Mouse (Mus musculus) spleen, adult 10 weeks (tissue): ENCODE data around the gene Bcr. TPM values are rescaled to one million over a fixed set of nuclear protein-coding genes. Genes with fewer than 3 reads are reported as not detected.

Experiments used
- polyA plus RNA-seq: library from polyadenylated mRNA; stranded (reverse); fragments of 350-450 nt; fragmentation: Illumina TruSeq; extraction: RNeasy Lipid Tissue Mini Kit (QIAGEN cat#74804); gene quantifications from one replicate; pipeline ENCODE4 v1.2.3, GENCODE M21; 2015; ENCODE audit warnings: low replicate concordance; ENCODE audit not compliant: insufficient read depth

Bcr gene
- polyA plus RNA-seq: 10.8 TPM

DNA sequence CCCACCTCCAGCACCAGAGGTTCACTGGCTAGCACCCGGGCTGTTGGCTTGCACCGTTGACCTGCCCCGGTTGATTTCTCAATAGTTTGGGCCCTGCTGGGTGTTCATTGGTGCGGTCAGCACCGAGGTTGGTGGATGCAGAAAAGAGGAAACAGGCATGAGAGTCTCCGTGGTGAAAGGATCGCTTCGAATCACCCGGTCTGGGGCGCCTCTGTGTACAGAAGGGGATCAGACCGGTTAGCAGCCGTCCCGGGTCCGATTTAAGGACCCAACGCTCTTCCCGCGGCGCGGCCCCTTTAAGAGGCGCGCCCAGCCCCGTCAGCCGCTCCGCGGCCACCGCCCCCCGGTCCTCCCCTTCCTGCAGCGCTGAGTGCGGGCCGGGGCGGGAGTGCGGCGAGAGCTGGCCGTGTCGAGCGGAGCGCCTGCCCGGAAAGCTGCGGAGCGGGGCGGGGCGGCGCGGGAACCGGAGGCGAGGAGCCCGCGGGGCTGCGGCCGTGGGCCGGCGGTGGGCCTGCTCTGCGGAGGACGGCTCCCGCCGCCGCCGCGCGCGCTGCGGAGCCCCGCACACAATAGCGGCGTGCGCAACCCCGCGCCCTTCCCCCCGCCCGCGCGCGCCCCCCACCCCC, at the start of gene Bcr:
Gene Bcr, plus strand, starts transcription at position 376 of the 626 bp plus-strand sequence.

DNA sequence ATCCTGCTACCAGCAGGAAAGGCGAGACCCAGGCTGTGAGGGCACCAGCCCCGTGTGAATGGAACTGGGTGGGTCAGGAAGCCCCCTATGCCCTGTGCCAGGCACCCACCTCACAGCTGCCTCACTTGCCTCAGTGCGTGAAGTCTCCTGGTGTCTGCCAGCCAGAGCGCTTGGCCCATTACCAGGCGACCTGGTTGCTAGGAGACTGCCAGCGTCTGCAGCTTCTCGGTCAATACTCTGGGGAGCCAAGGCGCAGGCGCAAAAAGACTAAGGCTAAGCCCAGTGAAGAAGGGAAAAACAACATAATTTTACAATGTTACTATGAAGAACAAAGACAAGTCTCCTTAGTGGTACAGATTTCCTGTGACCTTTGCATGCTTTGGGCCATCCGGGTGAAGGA, 28.0 kb upstream of the Bcr start, which contains the start of gene Rsph14:
Gene Rsph14, minus strand, starts transcription at position 192 of the 400 bp plus-strand sequence.

DNA sequence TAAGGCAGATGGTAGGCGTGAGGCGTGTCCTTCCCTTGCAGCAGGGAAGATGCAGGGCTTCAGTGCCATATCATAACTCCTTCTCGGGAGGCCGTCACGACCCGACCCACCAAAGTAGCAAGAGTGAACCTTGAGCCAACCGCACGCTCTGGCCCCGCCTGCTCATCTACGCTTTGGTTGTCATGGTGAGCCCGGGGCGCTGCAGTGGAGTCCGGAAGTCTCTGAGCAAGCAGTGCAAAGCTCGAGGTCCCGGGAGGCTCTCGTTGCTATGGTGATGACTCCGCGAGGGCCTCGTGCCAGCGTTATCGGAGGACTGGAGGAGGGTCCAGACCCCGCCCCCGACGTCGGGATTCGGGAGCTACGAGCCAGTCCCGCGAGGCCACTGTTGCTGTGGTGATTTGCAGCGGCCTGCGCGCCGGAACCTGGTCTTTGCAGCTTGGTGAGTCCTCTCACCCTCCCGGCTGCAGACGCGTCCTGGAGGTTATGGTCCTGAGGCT, 23.5 kb upstream of the Bcr start, which contains the start of gene Rab36:
Gene Rab36, plus strand, starts transcription at position 176 of the 497 bp plus-strand sequence.

DNA sequence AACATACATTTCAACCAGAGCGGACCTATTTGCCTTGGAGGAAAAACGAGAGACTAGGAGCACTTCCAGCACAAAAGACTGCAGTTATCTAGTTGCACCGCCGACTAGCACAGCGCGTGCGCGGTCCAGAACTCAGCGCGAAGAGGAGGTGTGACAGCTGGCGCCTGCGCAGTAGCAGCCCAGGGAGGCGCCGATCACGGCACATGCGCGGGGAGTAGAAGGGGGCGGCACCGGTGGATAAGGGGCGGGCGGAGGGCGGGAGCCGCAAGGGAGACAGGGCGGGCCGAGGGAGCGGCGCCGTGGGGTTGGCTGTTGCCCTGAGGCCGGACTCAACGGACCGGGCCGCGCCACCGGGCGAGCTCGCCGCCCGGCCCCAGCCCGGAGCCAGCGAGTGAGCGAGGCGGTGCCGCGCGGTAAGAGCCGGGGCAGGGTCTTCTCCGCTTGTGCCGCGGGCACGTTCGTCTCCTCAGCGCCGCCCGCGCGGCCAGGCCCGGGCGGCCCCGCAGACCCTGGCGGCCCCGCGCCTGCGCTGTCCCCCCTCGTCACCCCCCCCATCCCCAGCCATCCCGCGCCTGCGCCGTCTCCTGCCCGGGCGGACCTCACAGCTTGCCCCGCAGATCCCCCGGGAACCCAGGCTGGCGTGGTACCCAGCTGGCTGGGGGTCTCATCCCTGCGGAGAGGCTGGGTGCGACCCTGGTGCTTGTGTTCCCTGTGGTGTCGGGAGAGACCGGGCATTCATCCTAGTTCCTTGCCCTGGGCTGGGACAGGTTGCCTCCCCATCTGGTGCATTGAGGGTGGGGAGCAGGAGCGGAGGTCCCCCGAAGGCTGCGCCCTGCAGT, 151.6 kb downstream of the Bcr start, which contains the start of gene Specc1l:
Gene Specc1l, plus strand, starts transcription at position 267 of the 839 bp plus-strand sequence.

Other genes starting within 250 kb of the Bcr start
- 0.79 TPM for gene Gnaz, start 93.4 kb upstream of the Bcr start, polyA plus RNA-seq
- not detected for gene Rsph14, start 28.0 kb upstream of the Bcr start, polyA plus RNA-seq
- gene Rab36, start 23.5 kb upstream of the Bcr start, polyA plus RNA-seq: 1.8 TPM
- 43.9 TPM for gene Specc1l, start 151.5 kb downstream of the Bcr start, polyA plus RNA-seq